8 mouse cellular contexts compared by ENCODE assay signal in the genomic region with DNA sequence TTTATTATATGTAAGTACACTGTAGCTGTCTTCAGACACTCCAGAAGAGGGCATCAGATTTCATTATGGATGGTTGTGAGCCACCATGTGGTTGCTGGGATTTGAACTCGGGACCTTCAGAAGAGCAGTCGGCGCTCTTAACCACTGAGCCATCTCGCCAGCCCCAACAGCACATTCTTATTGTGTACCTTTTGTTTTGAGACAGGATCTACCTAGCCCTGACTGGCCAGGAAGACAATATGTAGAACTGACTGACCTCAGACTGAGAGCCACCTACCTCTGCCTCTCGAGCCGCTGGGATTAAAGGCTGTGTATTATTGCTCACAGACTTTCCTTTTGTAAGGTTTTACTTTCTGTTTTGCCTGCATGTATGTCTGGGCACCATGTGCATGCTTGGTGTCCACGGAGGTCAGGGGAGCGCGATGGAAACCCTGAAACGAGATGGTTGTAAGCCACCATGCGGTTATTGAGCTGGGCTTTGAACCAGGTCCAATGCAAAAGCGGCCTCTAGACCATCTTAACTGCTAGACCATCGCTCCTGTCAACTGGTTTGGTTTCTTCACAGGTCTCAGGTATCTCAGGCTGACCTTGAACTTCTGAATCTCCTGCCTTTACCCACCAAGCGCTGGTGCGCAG. TPM values are rescaled to one million over a fixed set of nuclear protein-coding genes. Genes with fewer than 3 reads are reported as not detected.
A peak's percentile ranks its signal among the peaks of the same experiment; 100 is the strongest.
DNase-seq lines count a peak whose midpoint lies in the region; ATAC-seq and TF ChIP-seq lines count a peak whose summit lies in the region.

No protein-coding gene starts in this region.

- H3K27me3 ChIP-seq in heart, embryonic 16.5 days (ENCODE audit: control insufficient read depth, insufficient read depth, low read length): no peaks in the 10 kb centered on the region
- no peaks in the 10 kb centered on the region for H3K27me3 ChIP-seq in CH12.LX (replicated peaks)
- H3K27me3 ChIP-seq in embryonic facial prominence, embryonic 12.5 days: no peaks in the 10 kb centered on the region
- H3K27me3 ChIP-seq in intestine, embryonic 15.5 days (replicated peaks): no peaks in the 10 kb centered on the region
- no peaks in the 10 kb centered on the region for H3K27me3 ChIP-seq in midbrain, postnatal 0 days (ENCODE audit: insufficient read depth, low read length)

- H3K9ac ChIP-seq in heart, embryonic 16.5 days (ENCODE audit: low read length): peak overlapping the region; percentile 78
- peak overlapping the region; percentile 57 for H3K9ac ChIP-seq in CH12.LX (ENCODE audit: insufficient read depth, low read depth)
- H3K9ac ChIP-seq in embryonic facial prominence, embryonic 12.5 days: peak overlapping the region; percentile 98
- H3K9ac ChIP-seq in intestine, embryonic 15.5 days: peak overlapping the region; percentile 54
- H3K9ac ChIP-seq in midbrain, postnatal 0 days (replicated peaks; ENCODE audit: low read length, poor library complexity, severe bottlenecking): peak overlapping the region; percentile 61

- no peak for ATAC-seq in heart, embryonic 16.5 days (replicated peaks; ENCODE audit: extremely low read depth, insufficient read depth, low FRiP score)
- ATAC-seq in embryonic facial prominence, embryonic 12.5 days (ENCODE audit: insufficient number of reproducible peaks, insufficient read depth, low FRiP score, low TSS enrichment): 0 out of 2 replicates have a peak, but pooled peaks have one; percentile 1
- ATAC-seq in intestine, embryonic 15.5 days: peak; percentile 16
- ATAC-seq in midbrain, postnatal 0 days (ENCODE audit: low FRiP score): peak; percentile 7

- H3K4me2 ChIP-seq in heart, embryonic 16.5 days (ENCODE audit: low read depth, low read length): peak overlapping the region; percentile 74
- peak overlapping the region; percentile 53 for H3K4me2 ChIP-seq in CH12.LX (ENCODE audit: insufficient read depth, low read depth, poor library complexity, severe bottlenecking)
- peak overlapping the region; percentile 88 for H3K4me2 ChIP-seq in embryonic facial prominence, embryonic 12.5 days (replicated peaks)
- H3K4me2 ChIP-seq in intestine, embryonic 15.5 days (replicated peaks): peak overlapping the region; percentile 72
- H3K4me2 ChIP-seq in midbrain, postnatal 0 days (ENCODE audit: low read depth, low read length, poor library complexity, severe bottlenecking): peak overlapping the region; percentile 48

- no peak for TF ChIP-seq POLR2A in CH12.LX (IDR thresholded peaks at IDR 0.05; ENCODE audit: low read depth, low read length)

- peaks cover 33% of the 10 kb centered on the region for H3K79me2 ChIP-seq in CH12.LX (replicated peaks; ENCODE audit: control insufficient read depth, extremely low read depth, insufficient read depth, poor library complexity, severe bottlenecking)

- H3K27ac ChIP-seq in heart, embryonic 16.5 days (ENCODE audit: low read length): peak overlapping the region; percentile 96
- peak overlapping the region; percentile 72 for H3K27ac ChIP-seq in CH12.LX (ENCODE audit: insufficient read depth, low read depth)
- peak overlapping the region; percentile 91 for H3K27ac ChIP-seq in embryonic facial prominence, embryonic 12.5 days
- peak overlapping the region; percentile 95 for H3K27ac ChIP-seq in intestine, embryonic 15.5 days
- H3K27ac ChIP-seq in midbrain, postnatal 0 days (ENCODE audit: low read depth, low read length): peak overlapping the region; percentile 89

- 70% methylated on average over 15 of the region's 15 CpGs for WGBS in heart, embryonic 16.5 days
- 64% methylated on average over 15 of the region's 15 CpGs for WGBS in embryonic facial prominence, embryonic 12.5 days
- 61% methylated on average over 15 of the region's 15 CpGs for WGBS in intestine, embryonic 15.5 days
- 71% methylated on average over 15 of the region's 15 CpGs for WGBS in midbrain, postnatal 0 days

- dilution Hi-C loops in CH12.LX (cut with MboI; ENCODE audit: extremely low pct_ligation_motif_present, extremely low pct_unique_long_range_greater_than_20kb, low sequenced_read_pairs): no loop called here

- peaks cover 4% of the 10 kb centered on the region; the same call in 1 of the 2 replicates for H3K9me3 ChIP-seq in heart, embryonic 16.5 days (replicated peaks; ENCODE audit: control insufficient read depth, low read length)
- peaks cover 10% of the 10 kb centered on the region for H3K9me3 ChIP-seq in CH12.LX (replicated peaks; ENCODE audit: low read length)
- H3K9me3 ChIP-seq in embryonic facial prominence, embryonic 12.5 days: no peaks in the 10 kb centered on the region
- no peaks in the 10 kb centered on the region for H3K9me3 ChIP-seq in intestine, embryonic 15.5 days
- H3K9me3 ChIP-seq in midbrain, postnatal 0 days (ENCODE audit: low read length): no peaks in the 10 kb centered on the region

- peaks cover 12% of the 10 kb centered on the region for H3K4me1 ChIP-seq in heart, embryonic 16.5 days (ENCODE audit: control insufficient read depth, insufficient read depth, low read length)
- H3K4me1 ChIP-seq in CH12.LX (ENCODE audit: control insufficient read depth in 1 of 2, insufficient read depth in 2 of 2): peaks cover 2 to 22% of the 10 kb centered on the region in 2 experiments; a peak in 2 of 4 replicates
- peaks cover 7% of the 10 kb centered on the region; the same call in 1 of the 2 replicates for H3K4me1 ChIP-seq in embryonic facial prominence, embryonic 12.5 days
- H3K4me1 ChIP-seq in intestine, embryonic 15.5 days (replicated peaks): peaks cover 2% of the 10 kb centered on the region; the same call in 1 of the 2 replicates
- peaks cover 6% of the 10 kb centered on the region; the same call in 1 of the 2 replicates for H3K4me1 ChIP-seq in midbrain, postnatal 0 days (ENCODE audit: insufficient read depth, low read length)

- TF ChIP-seq CTCF in CH12.LX (conservative IDR thresholded peaks at IDR 0.05 in 1 of 2, IDR thresholded peaks at IDR 0.05 in 1 of 2; ENCODE audit: low read depth in 2 of 2, low read length in 2 of 2): no peak
- TF ChIP-seq CTCF in midbrain, postnatal 0 days (IDR thresholded peaks at IDR 0.05): no peak

- TF ChIP-seq EP300 in CH12.LX (IDR thresholded peaks at IDR 0.05; ENCODE audit: low read length): 0 out of 2 replicates have a peak, but pooled peaks have one; percentile 17

- no peak for TF ChIP-seq RAD21 in CH12.LX (IDR thresholded peaks at IDR 0.05; ENCODE audit: low read depth, low read length)

- in situ Hi-C loops in CH12.LX (cut with MboI; ENCODE audit: low pct_ligation_motif_present, low pct_unique_long_range_greater_than_20kb, low sequenced_read_pairs): no loop called here

- DNase-seq in heart, adult 11 months: no peak
- no peak for DNase-seq in CH12.LX (ENCODE audit: extremely low read depth)
- no peak for DNase-seq in midbrain, postnatal 0 days (ENCODE audit: low spot score)
- DNase-seq in right cerebral cortex, postnatal 4 days: no peak
- DNase-seq in cerebellum, adult 11 months: no peak

- H3K36me3 ChIP-seq in heart, embryonic 16.5 days (ENCODE audit: control insufficient read depth, insufficient read depth): peaks cover 11% of the 10 kb centered on the region; the same call in 1 of the 2 replicates
- peaks cover 2 to 12% of the 10 kb centered on the region in 2 experiments for H3K36me3 ChIP-seq in CH12.LX (replicated peaks in 1 of 2; ENCODE audit: control insufficient read depth in 1 of 2, insufficient read depth in 1 of 2, low read length in 1 of 2)
- peaks cover 6% of the 10 kb centered on the region for H3K36me3 ChIP-seq in embryonic facial prominence, embryonic 12.5 days
- H3K36me3 ChIP-seq in intestine, embryonic 15.5 days: 0 out of 2 replicates have a peak, but pooled peaks cover under 1% of the 10 kb centered on the region
- no peaks in the 10 kb centered on the region; the same call in 1 of the 2 replicates for H3K36me3 ChIP-seq in midbrain, postnatal 0 days (ENCODE audit: insufficient read depth, low read length)

- H3K4me3 ChIP-seq in heart, embryonic 16.5 days (ENCODE audit: low read length): peak overlapping the region; percentile 93
- peak overlapping the region; percentile 7 to 73 (median 47) for H3K4me3 ChIP-seq in CH12.LX (replicated peaks in 1 of 3; ENCODE audit: low read depth in 2 of 3, low read length in 2 of 3, poor library complexity in 1 of 3)
- H3K4me3 ChIP-seq in embryonic facial prominence, embryonic 12.5 days: peak overlapping the region; percentile 98
- peak overlapping the region; percentile 88 for H3K4me3 ChIP-seq in intestine, embryonic 15.5 days (replicated peaks)
- H3K4me3 ChIP-seq in midbrain, postnatal 0 days (ENCODE audit: low read depth, low read length): peak overlapping the region; percentile 94

RNA-seq across cellular contexts. Expression of gene Nktr, which starts 0.8 kb away (rescaled TPM):
- polyA plus RNA-seq in heart, embryonic 16.5 days (2015; fragmentation: Nextera tagmentation; extraction: Ambion mirVana): 42.5 and 45.3 TPM in 2 replicates
- 31.0 and 39.3 TPM in 2 replicates for total RNA-seq in CH12.LX (2012; rRNA removed)
- total RNA-seq in CH12.LX (2014; rRNA removed): 29.1 and 32.2 TPM in 2 replicates
- 65.0 and 65.4 TPM in 2 replicates for polyA plus RNA-seq in CH12.LX (2012; ENCODE audit: insufficient read length, low read depth)
- polyA plus RNA-seq in embryonic facial prominence, embryonic 12.5 days (2016; fragmentation: Nextera tagmentation; extraction: Ambion mirVana): 73.7 and 85.5 TPM in 2 replicates
- 57.9 and 62.6 TPM in 2 replicates for polyA plus RNA-seq in intestine, embryonic 15.5 days (2015; fragmentation: Nextera tagmentation; extraction: Ambion mirVana)
- 71.4 and 112 TPM in 2 replicates for total RNA-seq in midbrain, postnatal 0 days (2014; rRNA removed)
- 42.1 and 50.7 TPM in 2 replicates for polyA plus RNA-seq in midbrain, postnatal 0 days (2015; fragmentation: Nextera tagmentation; extraction: Ambion mirVana)

RNA-seq across cellular contexts. Expression of gene Ss18l2, which starts 8.1 kb away (rescaled TPM):
- 172 and 177 TPM in 2 replicates for polyA plus RNA-seq in heart, embryonic 16.5 days (2015; fragmentation: Nextera tagmentation; extraction: Ambion mirVana)
- 40.2 and 57.6 TPM in 2 replicates for total RNA-seq in CH12.LX (2012; rRNA removed)
- total RNA-seq in CH12.LX (2014; rRNA removed): 77.0 and 82.2 TPM in 2 replicates
- 41.5 and 52.9 TPM in 2 replicates for polyA plus RNA-seq in CH12.LX (2012; ENCODE audit: insufficient read length, low read depth)
- polyA plus RNA-seq in embryonic facial prominence, embryonic 12.5 days (2016; fragmentation: Nextera tagmentation; extraction: Ambion mirVana): 96.2 and 117 TPM in 2 replicates
- polyA plus RNA-seq in intestine, embryonic 15.5 days (2015; fragmentation: Nextera tagmentation; extraction: Ambion mirVana): 141 and 147 TPM in 2 replicates
- 51.4 and 59.6 TPM in 2 replicates for total RNA-seq in midbrain, postnatal 0 days (2014; rRNA removed)
- polyA plus RNA-seq in midbrain, postnatal 0 days (2015; fragmentation: Nextera tagmentation; extraction: Ambion mirVana): 204 and 218 TPM in 2 replicates

RNA-seq across cellular contexts. Expression of gene Sec22c, which starts 12.9 kb away (rescaled TPM):
- polyA plus RNA-seq in heart, embryonic 16.5 days (2015; fragmentation: Nextera tagmentation; extraction: Ambion mirVana): 5.3 and 5.4 TPM in 2 replicates
- total RNA-seq in CH12.LX (2012; rRNA removed): 3.2 and 4.0 TPM in 2 replicates
- total RNA-seq in CH12.LX (2014; rRNA removed): 2.4 and 2.5 TPM in 2 replicates
- polyA plus RNA-seq in CH12.LX (2012; ENCODE audit: insufficient read length, low read depth): 4.6 and 5.7 TPM in 2 replicates
- 16.8 and 18.0 TPM in 2 replicates for polyA plus RNA-seq in embryonic facial prominence, embryonic 12.5 days (2016; fragmentation: Nextera tagmentation; extraction: Ambion mirVana)
- polyA plus RNA-seq in intestine, embryonic 15.5 days (2015; fragmentation: Nextera tagmentation; extraction: Ambion mirVana): 14.5 and 14.7 TPM in 2 replicates
- total RNA-seq in midbrain, postnatal 0 days (2014; rRNA removed): 26.9 and 34.3 TPM in 2 replicates
- 30.5 and 34.4 TPM in 2 replicates for polyA plus RNA-seq in midbrain, postnatal 0 days (2015; fragmentation: Nextera tagmentation; extraction: Ambion mirVana)

RNA-seq across cellular contexts. Expression of gene Zfp651, which starts 40.9 kb away (rescaled TPM):
- 15.8 and 21.3 TPM in 2 replicates for polyA plus RNA-seq in heart, embryonic 16.5 days (2015; fragmentation: Nextera tagmentation; extraction: Ambion mirVana)
- total RNA-seq in CH12.LX (2012; rRNA removed) (0.13 and 0.84 TPM in 2 replicates), CH12.LX (2014; rRNA removed) (0.07 and 0.30 TPM in 2 replicates)
- 0.20 and 0.34 TPM in 2 replicates for polyA plus RNA-seq in CH12.LX (2012; ENCODE audit: insufficient read length, low read depth)
- 15.4 and 20.1 TPM in 2 replicates for polyA plus RNA-seq in embryonic facial prominence, embryonic 12.5 days (2016; fragmentation: Nextera tagmentation; extraction: Ambion mirVana)
- polyA plus RNA-seq in intestine, embryonic 15.5 days (2015; fragmentation: Nextera tagmentation; extraction: Ambion mirVana): 13.0 and 14.0 TPM in 2 replicates
- total RNA-seq in midbrain, postnatal 0 days (2014; rRNA removed): 55.4 and 59.7 TPM in 2 replicates
- polyA plus RNA-seq in midbrain, postnatal 0 days (2015; fragmentation: Nextera tagmentation; extraction: Ambion mirVana): 21.3 and 22.8 TPM in 2 replicates

RNA-seq across cellular contexts. Expression of gene Klhl40, which starts 59.2 kb away (rescaled TPM):
- polyA plus RNA-seq in heart, embryonic 16.5 days (2015; fragmentation: Nextera tagmentation; extraction: Ambion mirVana): 6.5 and 6.8 TPM in 2 replicates
- total RNA-seq in CH12.LX (2012; rRNA removed) (not detected in 2 replicates), CH12.LX (2014; rRNA removed) (not detected in 2 replicates)
- polyA plus RNA-seq in CH12.LX (2012; ENCODE audit: insufficient read length, low read depth): not detected in 2 replicates
- 2.9 and 3.6 TPM in 2 replicates for polyA plus RNA-seq in embryonic facial prominence, embryonic 12.5 days (2016; fragmentation: Nextera tagmentation; extraction: Ambion mirVana)
- polyA plus RNA-seq in intestine, embryonic 15.5 days (2015; fragmentation: Nextera tagmentation; extraction: Ambion mirVana): 0.29 and 0.39 TPM in 2 replicates
- total RNA-seq in midbrain, postnatal 0 days (2014; rRNA removed): 1.3 and 1.7 TPM in 2 replicates
- 2.9 and 3.2 TPM in 2 replicates for polyA plus RNA-seq in midbrain, postnatal 0 days (2015; fragmentation: Nextera tagmentation; extraction: Ambion mirVana)

Comparison
In these comparisons a context has a peak if more than half of its experiments do, and no peak if none do; other contexts are left out.
1. H3K4me3 ChIP-seq: peak in every context shown above with its lines; median percentile 98 in embryonic facial prominence, embryonic 12.5 days; 94 in midbrain, postnatal 0 days; 93 in heart, embryonic 16.5 days; 88 in intestine, embryonic 15.5 days; 47 in CH12.LX.